Mouse (Mus musculus) CH12.LX (cell line): Measurements from ENCODE around the gene Nenf. TPM values are rescaled to one million over a fixed set of nuclear protein-coding genes. Genes with fewer than 3 reads are reported as not detected.

Experiments
- DNase-seq: peaks from one replicate; pipeline ENCODE4 v3.0.0-alpha.2; 2013; ENCODE audit errors: extremely low read depth
- H3K27ac ChIP-seq: 2 replicates; pipeline ENCODE4 v1.5.1; 2012; ENCODE audit warnings: low read depth, mild to moderate bottlenecking, control low read depth, moderate library complexity; ENCODE audit not compliant: insufficient read depth
- H3K27me3 ChIP-seq: replicated peaks from 2 replicates; pipeline ENCODE3; 2012; ENCODE audit warnings: inconsistent platforms
- H3K36me3 ChIP-seq, 2 experiments: replicated peaks in 1 of 2; 2 replicates each; pipeline versions ENCODE3 to v1.6.1; 2012; ENCODE audit warnings: inconsistent platforms in 1 of 2, low read length in 1 of 2, mild to moderate bottlenecking in 1 of 2, mixed read lengths in 1 of 2, moderate library complexity in 1 of 2; ENCODE audit not compliant: control insufficient read depth in 1 of 2, insufficient read depth in 1 of 2
- H3K4me1 ChIP-seq, 2 experiments: 2 replicates each; pipeline ENCODE4 v1.6.1; 2012; ENCODE audit warnings: inconsistent platforms in 1 of 2, moderate library complexity in 1 of 2; ENCODE audit not compliant: insufficient read depth in 2 of 2, control insufficient read depth in 1 of 2
- H3K4me2 ChIP-seq: 2 replicates; pipeline ENCODE4 v1.6.1; 2012; ENCODE audit warnings: low read depth, mild to moderate bottlenecking, control low read depth; ENCODE audit not compliant: poor library complexity, insufficient read depth, severe bottlenecking
- H3K4me3 ChIP-seq, 3 experiments: fragments of 150-350 bp in 1 of 3; sonication (generic) in 1 of 3; replicated peaks in 1 of 3; 2 replicates each; pipeline versions ENCODE3 to v1.5.1; 2011 to 2012; ENCODE audit warnings: low read depth in 2 of 3, low read length in 2 of 3, mild to moderate bottlenecking in 2 of 3, moderate library complexity in 2 of 3, control low read depth in 1 of 3, improper control_type of control experiment in 1 of 3, inconsistent platforms in 1 of 3, mixed read lengths in 1 of 3; ENCODE audit not compliant: poor library complexity in 1 of 3
- H3K79me2 ChIP-seq: replicated peaks from 2 replicates; pipeline ENCODE4 v1.6.1; 2012; ENCODE audit warnings: mild to moderate bottlenecking, moderate library complexity; ENCODE audit not compliant: control insufficient read depth, poor library complexity, insufficient read depth, severe bottlenecking; ENCODE audit errors: extremely low read depth
- H3K9ac ChIP-seq: 2 replicates; pipeline ENCODE4 v1.6.1; 2012; ENCODE audit warnings: low read depth, mild to moderate bottlenecking, control low read depth, moderate library complexity; ENCODE audit not compliant: insufficient read depth
- H3K9me3 ChIP-seq: replicated peaks from 2 replicates; pipeline ENCODE3; 2012; ENCODE audit warnings: low read length, inconsistent platforms, mixed read lengths
- E2F4 ChIP-seq: IDR thresholded peaks from 2 replicates; pipeline ENCODE4 v1.6.1; 2011; ENCODE audit warnings: low read depth, low read length, improper control_type of control experiment; ENCODE audit not compliant: insufficient replicate concordance
- ETS1 ChIP-seq: conservative IDR thresholded peaks from 2 replicates; pipeline ENCODE4 v1.6.1; 2012; ENCODE audit warnings: low read depth, mild to moderate bottlenecking, inconsistent platforms, low read length, improper control_type of control experiment, moderate library complexity
- GABPA ChIP-seq: IDR thresholded peaks from 2 replicates; pipeline ENCODE4 v1.6.1; 2012; ENCODE audit warnings: low read depth, low read length, improper control_type of control experiment, inconsistent platforms; ENCODE audit not compliant: insufficient replicate concordance
- JUN ChIP-seq: IDR thresholded peaks from 2 replicates; pipeline ENCODE4 v1.6.1; 2011; ENCODE audit warnings: low read depth, mild to moderate bottlenecking, low read length, improper control_type of control experiment, moderate library complexity; ENCODE audit not compliant: insufficient read depth
- JUND ChIP-seq: conservative IDR thresholded peaks from 2 replicates; pipeline ENCODE4 v1.6.1; 2011; ENCODE audit warnings: low read depth, low read length, improper control_type of control experiment
- MAFK ChIP-seq: IDR thresholded peaks from 2 replicates; pipeline ENCODE4 v1.6.1; 2011; ENCODE audit warnings: low read length, improper control_type of control experiment; ENCODE audit not compliant: insufficient replicate concordance
- MEF2A ChIP-seq: IDR thresholded peaks from 2 replicates; pipeline ENCODE4 v1.6.1; 2014; ENCODE audit warnings: low read depth, mild to moderate bottlenecking, inconsistent platforms, low read length, improper control_type of control experiment, borderline replicate concordance
- NRF1 ChIP-seq: IDR thresholded peaks from 2 replicates; pipeline ENCODE4 v1.6.1; 2014; ENCODE audit warnings: low read depth, mild to moderate bottlenecking, inconsistent platforms, low read length, improper control_type of control experiment, moderate library complexity
- PAX5 ChIP-seq: IDR thresholded peaks from 2 replicates; pipeline ENCODE4 v1.6.1; 2012; ENCODE audit warnings: low read length, inconsistent platforms, mixed read lengths
- RAD21 ChIP-seq: IDR thresholded peaks from 2 replicates; pipeline ENCODE4 v1.6.1; 2011; ENCODE audit warnings: low read depth, mild to moderate bottlenecking, low read length, improper control_type of control experiment, moderate library complexity
- TBP ChIP-seq: conservative IDR thresholded peaks from 2 replicates; pipeline ENCODE4 v1.6.1; 2011; ENCODE audit warnings: low read depth, low read length, improper control_type of control experiment
- TCF12 ChIP-seq: IDR thresholded peaks from 2 replicates; pipeline ENCODE4 v1.6.1; 2014; ENCODE audit warnings: low read depth, mild to moderate bottlenecking, inconsistent platforms, low read length, improper control_type of control experiment
- UBTF ChIP-seq: IDR thresholded peaks from 2 replicates; pipeline ENCODE4 v1.6.1; 2012; ENCODE audit warnings: low read depth, mild to moderate bottlenecking, inconsistent platforms, low read length, improper control_type of control experiment, moderate library complexity
- USF2 ChIP-seq: conservative IDR thresholded peaks from 2 replicates; pipeline ENCODE4 v1.6.1; 2011; ENCODE audit warnings: low read depth, low read length, improper control_type of control experiment
- ZC3H11A ChIP-seq: IDR thresholded peaks from 2 replicates; pipeline ENCODE4 v1.6.1; 2012; ENCODE audit warnings: low read depth, mild to moderate bottlenecking, inconsistent platforms, low read length, improper control_type of control experiment
- ZMIZ1 ChIP-seq: IDR thresholded peaks from 2 replicates; pipeline ENCODE4 v1.6.1; 2012; ENCODE audit warnings: low read depth, mild to moderate bottlenecking, inconsistent platforms, low read length, improper control_type of control experiment
- dilution Hi-C: fragments of 300-500 bp; cut with MboI; formaldehyde crosslinking; loops from 2 replicates; pipeline ENCODE4 v1.14.3; 2020; ENCODE audit warnings: low sequenced_read_pairs; ENCODE audit not compliant: extremely low pct_unique_long_range_greater_than_20kb, extremely low pct_ligation_motif_present
- in situ Hi-C: fragments of 300-500 bp; cut with MboI; formaldehyde crosslinking; loops from 3 replicates; pipeline ENCODE4 v1.14.3; 2019; ENCODE audit warnings: low sequenced_read_pairs, low pct_ligation_motif_present, low pct_unique_long_range_greater_than_20kb, mixed read lengths
- polyA plus RNA-seq: library from polyadenylated mRNA; unstranded; fragments of >175 nt; gene quantifications from 2 replicates; pipeline ENCODE4 v1.2.1, GENCODE M21; 2012; ENCODE audit warnings: low read depth; ENCODE audit not compliant: insufficient read length
- total RNA-seq, 2 experiments: library from RNA; depleted of rRNA; stranded (reverse); fragments of 300-350 nt in 1 of 2; fragments of >200 nt in 1 of 2; gene quantifications; 2 replicates each; pipeline ENCODE4 v1.2.3; 2012 to 2014

Nenf gene
- total and polyA plus RNA-seq, 3 experiments: 28.8 to 86.7 (median 43.8) TPM

GRCm38 (mm10) chr1:191304216-191304615 is 13.8 kb downstream of the Nenf start (continued):
- no peak for TF ChIP-seq ZC3H11A
- TF ChIP-seq USF2: no peak
- peak; percentile 35; the same call in 1 of the 2 replicates for TF ChIP-seq UBTF
- peak; percentile 96 for TF ChIP-seq TCF12
- no peak for TF ChIP-seq PAX5
- TF ChIP-seq JUN: 0 out of 2 replicates have a peak, but pooled peaks have one; percentile 11
- no peak for TF ChIP-seq JUND

GRCm38 (mm10) chr1:191303736-191304135 is 14.3 kb downstream of the Nenf start:
- no peak overlapping the region for H3K9ac ChIP-seq
- in situ Hi-C loops (no loop called here), dilution Hi-C loops (no loop called here)
- peaks cover 4 to 22% of the 10 kb centered on the region in 2 experiments for H3K36me3 ChIP-seq
- H3K4me1 ChIP-seq: peaks cover 50 to 69% of the 10 kb centered on the region in 2 experiments
- H3K4me2 ChIP-seq: 0 out of 2 replicates have a peak overlapping the region, but pooled peaks have one; percentile 6
- no peaks in the 10 kb centered on the region for H3K79me2 ChIP-seq
- no peak for TF ChIP-seq ZC3H11A
- peak; percentile 9; the same call in 1 of the 2 replicates for TF ChIP-seq ZMIZ1
- H3K27me3 ChIP-seq: no peaks in the 10 kb centered on the region
- DNase-seq: no peak
- no peak overlapping the region for H3K4me3 ChIP-seq
- peaks cover 3% of the 10 kb centered on the region for H3K9me3 ChIP-seq
- H3K27ac ChIP-seq: peak overlapping the region; percentile 74

- Histone ChIP-seq H3K27ac (no peak overlapping the region), H3K4me2 (no peak overlapping the region), H3K79me2 (no peaks in the 10 kb centered on the region), H3K4me3 (no peak overlapping the region), H3K9ac (no peak overlapping the region), H3K36me3 (peaks cover 4 to 8% of the 10 kb centered on the region in 2 experiments), H3K27me3 (no peaks in the 10 kb centered on the region), H3K9me3 (no peaks in the 10 kb centered on the region), H3K4me1 (peaks cover 58 to 85% of the 10 kb centered on the region in 2 experiments)
- in situ Hi-C loops: no loop called here
- DNase-seq: no peak
- no peak for TF ChIP-seq GABPA
- TF ChIP-seq MAFK: no peak
- no peak for TF ChIP-seq ETS1
- TF ChIP-seq ZMIZ1: no peak
- TF ChIP-seq NRF1: no peak
- no peak for TF ChIP-seq JUN
- TF ChIP-seq USF2: no peak
- no peak for TF ChIP-seq RAD21
- no peak for TF ChIP-seq E2F4
- TF ChIP-seq ZC3H11A: no peak
- TF ChIP-seq PAX5: no peak
- no peak for TF ChIP-seq MEF2A
- no peak for TF ChIP-seq TBP
- TF ChIP-seq, all 38 proteins: peak for 0
- dilution Hi-C loops: no loop called here
Measured at GRCm38 (mm10) chr1:191301903-191302302, 16.1 kb downstream of the Nenf start.
